Mouse (Mus musculus) olfactory bulb, adult 2 months (tissue): ENCODE measurements around the gene Vcp. TPM values are rescaled to one million over a fixed set of nuclear protein-coding genes. Genes with fewer than 3 reads are reported as not detected.

Experiments
- H3K27ac ChIP-seq: fragments of 200-500 bp; 2 replicates; pipeline ENCODE4 v1.5.1; 2012; ENCODE audit warnings: low read depth, low read length; ENCODE audit not compliant: insufficient read depth
- H3K4me1 ChIP-seq: fragments of 200-500 bp; 2 replicates; pipeline ENCODE4 v1.6.1; 2012; ENCODE audit warnings: low read length; ENCODE audit not compliant: control insufficient read depth, insufficient read depth
- H3K4me3 ChIP-seq: fragments of 200-500 bp; 2 replicates; pipeline ENCODE4 v1.5.1; 2012; ENCODE audit warnings: mild to moderate bottlenecking, low read depth, low read length, moderate library complexity; ENCODE audit not compliant: insufficient read depth
- CTCF ChIP-seq: fragments of 200-500 bp; IDR thresholded peaks from 2 replicates; pipeline ENCODE4 v1.5.1; 2012; ENCODE audit warnings: low read depth, mild to moderate bottlenecking, low read length, moderate library complexity; ENCODE audit not compliant: insufficient read depth
- POLR2A ChIP-seq: fragments of 200-500 bp; IDR thresholded peaks from 2 replicates; pipeline ENCODE4 v1.6.1; 2012; ENCODE audit warnings: mild to moderate bottlenecking, low read depth, low read length, moderate library complexity; ENCODE audit not compliant: insufficient read depth
- WGBS: fragments of 180-500 bp; shearing (Covaris S2); methylation state at CpG from one replicate; pipeline ENCODE4 v1.1.7; 2018; 5-methylcytosine and 5-hydroxymethylcytosine counted together
- polyA plus RNA-seq: library from polyadenylated mRNA; stranded (reverse); fragments of >200 nt; gene quantifications from 2 replicates; pipeline ENCODE4 v1.2.4, GENCODE M21; 2012; ENCODE audit warnings: low replicate concordance; ENCODE audit not compliant: missing spikeins, insufficient read depth, insufficient read length

Vcp gene
- polyA plus RNA-seq, 1 experiment = 1,669 TPM

- H3K4me3 ChIP-seq = no peak overlapping the region
- no peak for TF ChIP-seq CTCF
- no peak for TF ChIP-seq POLR2A
- H3K27ac ChIP-seq = no peak overlapping the region
- 91% methylated on average over 23 of the region's 23 CpGs for WGBS
- H3K4me1 ChIP-seq = peaks cover 11% of the 10 kb centered on the region
These were observed 19.5 kb upstream of the Vcp start for GRCm38 (mm10) chr4:43019641-43020465.

DNA sequence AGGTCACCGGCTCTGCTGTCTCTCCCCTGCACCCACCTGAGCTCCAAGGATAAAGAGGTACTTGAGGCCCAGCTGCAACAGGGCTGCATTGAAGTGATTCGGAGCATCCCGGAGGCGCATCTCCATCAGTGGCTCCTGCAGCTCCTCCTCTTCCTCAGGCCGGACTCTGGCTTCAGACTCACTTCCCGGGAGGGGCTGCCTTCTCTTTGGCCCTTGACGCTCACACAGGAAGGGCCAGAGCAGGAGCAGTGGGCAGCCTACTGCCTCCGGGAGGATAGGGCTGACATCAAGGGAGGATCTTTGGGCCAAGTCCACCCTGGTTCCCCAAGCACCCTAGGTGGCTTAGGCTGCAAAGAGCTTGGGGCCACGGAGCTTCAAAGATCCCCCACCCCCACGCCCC lies 18.9 kb upstream of the Vcp start:
- Histone ChIP-seq H3K4me3 (no peak overlapping the region), H3K27ac (no peak overlapping the region), H3K4me1 (peaks cover 6% of the 10 kb centered on the region; the same call in 1 of the 2 replicates)
- 89% methylated on average over 10 of the region's 10 CpGs for WGBS
- TF ChIP-seq POLR2A (no peak), CTCF (no peak)

- Histone ChIP-seq H3K4me3 (no peak overlapping the region), H3K27ac (no peak overlapping the region), H3K4me1 (no peaks in the 10 kb centered on the region)
- TF ChIP-seq CTCF (no peak), POLR2A (no peak)
- WGBS = 89% methylated on average over 4 of the region's 4 CpGs
These were observed 17.8 kb upstream of the Vcp start for GRCm38 (mm10) chr4:43018156-43018555.

DNA sequence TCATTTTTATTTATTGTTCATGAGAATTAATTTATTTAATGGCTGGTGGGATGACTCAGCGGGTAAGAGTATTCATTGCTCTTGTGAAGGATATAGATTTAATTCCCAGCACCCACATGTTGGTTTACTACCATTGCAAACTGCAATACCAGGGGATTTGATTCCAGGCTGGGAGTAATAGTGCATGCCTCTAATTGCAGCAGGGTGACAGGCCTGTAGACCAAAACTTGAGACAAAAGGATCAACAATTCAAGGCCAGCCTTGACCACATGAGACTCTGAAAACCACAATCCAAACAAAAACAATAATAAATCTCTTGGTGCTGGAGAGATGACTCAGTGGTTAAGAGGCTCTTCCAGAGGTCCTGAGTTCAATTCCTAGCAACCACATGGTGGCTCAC lies 11.8 kb upstream of the Vcp start:
- WGBS = 95% methylated on average over 1 of the region's 1 CpGs
- no peak for TF ChIP-seq CTCF
- no peak for TF ChIP-seq POLR2A
- Histone ChIP-seq H3K27ac (no peak overlapping the region), H3K4me3 (no peak overlapping the region), H3K4me1 (peaks cover 2% of the 10 kb centered on the region)

DNA sequence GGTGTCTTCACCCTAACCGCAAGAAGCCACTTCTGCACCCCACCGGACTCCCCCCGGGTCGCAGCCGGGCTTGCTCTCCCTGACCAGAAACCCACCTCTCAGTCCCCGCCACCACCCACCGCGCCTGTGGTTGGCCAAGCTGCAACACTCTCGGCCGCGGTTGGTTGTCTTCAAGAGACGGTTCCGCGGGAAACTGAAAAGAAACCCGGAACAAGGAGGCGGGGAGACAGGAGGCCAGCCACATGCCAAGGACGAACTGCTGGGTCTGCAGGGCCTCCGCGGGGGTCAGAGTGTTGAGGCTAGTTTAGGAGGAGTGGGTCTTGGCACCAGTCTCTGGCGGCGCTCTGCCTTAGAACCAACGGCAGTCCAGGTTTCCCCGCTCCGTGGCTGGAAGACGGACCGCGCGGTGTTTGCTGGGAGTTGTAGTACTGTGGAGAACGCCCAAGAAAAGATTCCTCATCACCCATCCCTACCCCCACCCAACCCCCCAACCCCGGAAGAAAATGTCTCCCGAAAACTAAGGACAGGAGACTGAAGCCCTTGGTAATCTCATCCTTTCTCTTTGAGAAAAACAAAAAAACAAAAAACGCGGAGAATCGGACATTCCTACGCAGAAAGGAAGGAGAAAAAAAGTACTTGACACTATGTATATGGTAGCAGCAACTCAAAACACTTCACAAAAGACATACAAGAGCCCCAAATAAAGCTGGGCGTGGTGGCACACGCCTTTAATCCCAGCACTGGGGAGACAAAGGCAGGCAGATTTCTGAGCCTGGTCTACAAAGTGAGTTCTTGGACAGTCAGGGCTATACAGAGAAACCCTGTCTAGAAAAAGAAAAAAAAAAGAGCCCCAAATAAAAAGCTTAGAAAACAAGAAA lies 10.1 kb upstream of the Vcp start, which contains the start of gene Fancg:
Gene Fancg, minus strand, starts transcription at position 346 of the 878 bp plus-strand sequence.
- Histone ChIP-seq H3K4me3 (peak within 1 kb of the TSS; percentile 97), H3K4me1 (peaks cover 2% of the 10 kb centered on the region), H3K27ac (no peak within 1 kb of the TSS)
- TF ChIP-seq CTCF (no peak), POLR2A (no peak)
- WGBS = under 1% methylated on average over 37 of the region's 37 CpGs

DNA sequence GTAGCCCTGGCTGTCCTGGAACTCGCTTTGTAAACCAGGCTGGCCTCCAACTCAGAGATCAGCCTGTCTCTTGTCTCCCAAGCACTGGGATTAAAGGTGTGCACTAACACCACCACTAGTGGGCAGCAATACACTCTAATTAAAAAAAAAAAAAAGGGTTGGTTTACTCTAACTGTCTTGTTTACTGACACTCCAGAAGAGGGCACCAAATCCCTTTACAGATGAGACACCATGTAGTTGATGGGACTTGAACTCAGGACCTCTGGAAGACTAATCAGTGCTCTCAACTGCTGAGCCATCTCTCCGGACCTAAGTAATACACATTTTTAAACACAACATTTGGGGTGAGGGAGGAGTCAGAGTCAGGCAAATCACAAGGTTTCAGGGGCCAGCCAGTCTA lies 5.5 kb upstream of the Vcp start:
- peaks cover 14% of the 10 kb centered on the region for H3K4me1 ChIP-seq
- no peak overlapping the region for H3K4me3 ChIP-seq
- TF ChIP-seq CTCF (no peak), POLR2A (no peak)
- 54% methylated on average over 2 of the region's 2 CpGs for whole genome bisulfite sequencing
- no peak overlapping the region for H3K27ac ChIP-seq

GRCm38 (mm10) chr4:43004951-43005350 lies 4.6 kb upstream of the Vcp start:
- Histone ChIP-seq H3K27ac (peak overlapping the region; percentile 87), H3K4me1 (peaks cover 14% of the 10 kb centered on the region), H3K4me3 (peak overlapping the region; percentile 14; the same call in 1 of the 2 replicates)
- TF ChIP-seq POLR2A (no peak), CTCF (no peak)
- WGBS = 62% methylated on average over 3 of the region's 3 CpGs

DNA sequence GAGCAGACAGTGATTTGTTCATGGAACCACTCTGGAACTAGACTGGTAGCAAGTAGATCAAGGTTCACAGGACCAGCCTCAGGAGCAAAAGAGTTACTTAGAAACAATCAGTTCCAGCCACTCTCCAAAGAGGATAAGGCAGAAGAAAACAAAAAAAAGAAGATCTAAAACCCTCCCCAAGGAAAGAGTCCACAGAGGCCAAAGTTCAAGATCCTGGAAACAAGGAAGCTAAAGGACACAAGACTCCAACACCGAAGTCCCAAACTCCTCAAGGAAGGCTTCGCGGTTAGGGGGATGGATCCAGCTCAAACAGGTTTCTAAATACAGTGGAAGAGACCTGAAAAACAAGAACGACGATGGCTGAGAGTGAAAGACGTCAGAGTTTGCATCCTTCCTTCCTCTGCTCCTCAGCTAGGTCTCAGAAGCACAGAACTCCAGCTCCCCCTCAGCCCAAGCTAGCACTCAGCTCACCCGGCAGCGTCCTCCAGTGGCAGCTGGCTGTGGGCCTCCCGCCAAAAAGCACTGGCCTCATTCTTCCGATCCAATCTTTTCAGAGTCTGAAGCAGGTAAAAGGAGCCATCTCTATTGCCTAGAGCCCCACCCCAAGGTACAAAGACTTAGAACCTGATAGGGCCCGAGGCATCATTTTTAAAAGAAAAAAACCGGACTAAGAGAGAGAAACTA lies 2.6 kb upstream of the Vcp start:
- 75% methylated on average over 12 of the region's 12 CpGs for WGBS
- H3K27ac ChIP-seq = no peak overlapping the region
- no peak overlapping the region for H3K4me3 ChIP-seq
- TF ChIP-seq CTCF = no peak
- TF ChIP-seq POLR2A = no peak
- H3K4me1 ChIP-seq = peaks cover 14% of the 10 kb centered on the region
